Mouse (Mus musculus): ENCODE measurements at regions not wholly inside any gene's neighbourhood (a gene's known extent, or its start where the extent isn't known, plus 50 kb on each side); places are given as distances from the start of the nearest gene placed in this dataset.

DNA sequence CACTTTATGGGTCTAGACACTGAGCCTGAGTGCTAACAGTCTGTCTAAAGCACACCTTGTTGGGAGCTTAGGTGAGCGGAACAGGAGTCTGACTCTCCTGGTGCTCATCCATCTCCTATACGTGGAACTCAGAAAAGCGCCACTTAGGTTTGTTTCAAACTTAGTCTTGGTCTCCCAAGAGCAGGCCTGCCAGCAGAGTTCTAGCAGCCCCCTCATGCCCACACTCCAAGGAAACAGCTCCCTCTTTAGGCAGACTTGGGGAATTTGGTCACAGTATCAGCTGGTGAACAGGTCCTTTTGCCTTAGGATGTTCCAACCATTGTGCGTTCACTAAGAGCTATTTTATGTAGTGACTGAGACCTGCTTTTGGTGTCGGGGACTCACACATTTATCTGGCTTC, 173.0 kb upstream of the Ado start:
- H3K4me3 ChIP-seq (ENCODE audit: insufficient read depth, low read depth, low read length) = no peak overlapping the region
- 38% methylated on average over 5 of the region's 5 CpGs for WGBS
- TF ChIP-seq POLR2A (IDR thresholded peaks at IDR 0.05; ENCODE audit: insufficient read depth, low read depth, low read length) (no peak), CTCF (IDR thresholded peaks at IDR 0.05; ENCODE audit: insufficient read depth, low read depth, low read length) (peak; percentile 29; the same call in 1 of the 2 replicates)
- H3K27ac ChIP-seq (ENCODE audit: insufficient read depth, low read depth, low read length) = no peak overlapping the region
- peaks cover 3% of the 10 kb centered on the region for H3K4me1 ChIP-seq (ENCODE audit: control insufficient read depth, insufficient read depth, low read length)

DNA sequence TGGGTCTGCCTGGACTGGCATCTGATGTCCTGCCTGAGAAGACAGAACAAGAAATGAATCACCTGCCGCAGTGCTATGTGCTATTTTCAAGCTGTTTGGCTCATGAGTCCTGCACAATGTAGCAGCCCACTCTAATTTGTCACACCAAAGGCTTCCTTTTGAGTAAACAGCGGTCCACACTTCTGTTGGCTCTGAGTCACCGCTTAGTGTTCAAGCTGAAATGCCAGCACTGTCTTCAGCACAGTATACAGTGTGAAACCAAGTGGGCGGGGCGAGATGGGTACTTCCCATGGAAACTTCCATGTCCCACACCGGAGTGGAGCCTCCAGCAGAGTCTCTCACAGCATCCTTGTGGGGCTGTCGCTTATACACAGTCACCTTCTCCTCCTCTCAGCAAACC, 168.8 kb upstream of the Ado start:
- WGBS = 42% methylated on average over 7 of the region's 7 CpGs
- no peak for TF ChIP-seq POLR2A (IDR thresholded peaks at IDR 0.05; ENCODE audit: insufficient read depth, low read depth, low read length)
- no peak for TF ChIP-seq CTCF (IDR thresholded peaks at IDR 0.05; ENCODE audit: insufficient read depth, low read depth, low read length)
- H3K4me3 ChIP-seq (ENCODE audit: insufficient read depth, low read depth, low read length) = no peak overlapping the region

DNA sequence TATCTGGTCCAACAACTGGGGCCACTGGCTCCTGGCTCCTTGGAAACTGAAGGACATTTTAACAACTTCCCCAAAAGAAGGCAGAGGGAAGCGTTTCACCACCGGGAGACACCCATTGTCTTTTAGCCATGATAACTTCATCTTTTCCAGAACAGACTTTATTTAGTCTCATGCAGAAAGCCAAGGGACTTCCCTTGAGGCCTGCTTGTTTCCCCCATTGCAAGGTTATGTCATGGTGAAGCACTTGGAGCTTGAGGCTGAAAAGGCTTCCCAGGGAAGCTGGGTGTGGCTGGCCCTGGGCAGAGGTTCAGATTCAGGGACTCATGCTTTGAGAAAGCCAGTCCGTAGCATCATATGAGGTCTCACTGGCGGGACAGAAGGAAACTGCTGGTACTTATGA, 166.3 kb upstream of the Ado start:
- H3K4me3 ChIP-seq (ENCODE audit: insufficient read depth, low read depth, low read length) = no peak overlapping the region
- no peak overlapping the region for H3K27ac ChIP-seq (ENCODE audit: insufficient read depth, low read depth, low read length)
- peaks cover 7% of the 10 kb centered on the region for H3K4me1 ChIP-seq (ENCODE audit: control insufficient read depth, insufficient read depth, low read length)
- TF ChIP-seq CTCF (IDR thresholded peaks at IDR 0.05; ENCODE audit: insufficient read depth, low read depth, low read length) = no peak
- TF ChIP-seq POLR2A (IDR thresholded peaks at IDR 0.05; ENCODE audit: insufficient read depth, low read depth, low read length) = no peak
- WGBS = 89% methylated on average over 4 of the region's 4 CpGs

More for the DNA sequence above, 168.8 kb upstream of the Ado start:
- Histone ChIP-seq H3K27ac (ENCODE audit: insufficient read depth, low read depth, low read length) (0 out of 2 replicates have a peak overlapping the region, but pooled peaks have one; percentile 63), H3K4me1 (ENCODE audit: control insufficient read depth, insufficient read depth, low read length) (peaks cover 7% of the 10 kb centered on the region)

DNA sequence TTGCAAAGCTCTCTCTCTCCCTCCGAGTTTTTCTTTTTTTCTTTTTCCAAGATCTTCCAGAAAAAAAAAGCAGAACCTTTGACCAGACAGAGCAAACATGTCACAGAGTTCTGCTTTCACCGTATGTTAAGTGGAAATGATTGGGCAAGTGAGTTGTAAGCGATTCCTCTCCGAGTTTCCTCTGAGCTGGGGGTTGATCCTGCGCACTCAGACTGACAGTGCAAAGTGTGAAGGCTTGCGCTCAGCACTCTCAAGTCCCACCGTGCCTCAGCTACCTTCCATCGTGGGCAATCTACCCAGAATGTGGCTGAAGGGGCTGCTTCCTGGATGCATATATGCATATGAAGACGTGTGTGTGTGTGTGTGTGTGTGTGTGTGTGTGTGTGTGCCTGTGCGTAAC, 164.3 kb upstream of the Ado start:
- no peak for TF ChIP-seq CTCF (IDR thresholded peaks at IDR 0.05; ENCODE audit: insufficient read depth, low read depth, low read length)
- no peak for TF ChIP-seq POLR2A (IDR thresholded peaks at IDR 0.05; ENCODE audit: insufficient read depth, low read depth, low read length)
- WGBS = 90% methylated on average over 10 of the region's 10 CpGs
- H3K4me1 ChIP-seq (ENCODE audit: control insufficient read depth, insufficient read depth, low read length) = peaks cover 7% of the 10 kb centered on the region
- H3K27ac ChIP-seq (ENCODE audit: insufficient read depth, low read depth, low read length) = no peak overlapping the region
- no peak overlapping the region for H3K4me3 ChIP-seq (ENCODE audit: insufficient read depth, low read depth, low read length)

DNA sequence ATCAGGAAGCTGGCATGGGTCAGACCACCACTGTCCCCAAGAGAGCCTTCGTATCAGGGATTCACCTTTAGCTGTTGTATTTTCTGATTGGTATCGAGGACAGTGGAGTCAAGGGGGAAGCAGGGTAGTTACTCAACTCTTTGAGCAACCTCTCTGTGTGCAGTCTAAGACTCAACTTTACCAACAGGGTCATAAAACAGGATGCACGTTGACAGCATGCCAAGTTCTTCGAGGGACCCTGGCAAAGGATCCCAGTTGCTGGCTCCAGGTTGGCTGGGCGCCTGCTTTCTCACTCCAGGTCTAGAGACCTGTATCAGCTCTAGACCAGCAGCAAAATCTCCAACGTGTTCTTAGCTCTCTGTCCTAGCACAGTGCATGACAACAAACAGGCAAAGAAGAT, 163.9 kb upstream of the Ado start:
- WGBS = 61% methylated on average over 6 of the region's 6 CpGs
- Histone ChIP-seq H3K4me3 (ENCODE audit: insufficient read depth, low read depth, low read length) (no peak overlapping the region), H3K27ac (ENCODE audit: insufficient read depth, low read depth, low read length) (no peak overlapping the region), H3K4me1 (ENCODE audit: control insufficient read depth, insufficient read depth, low read length) (peaks cover 6% of the 10 kb centered on the region)
- no peak for TF ChIP-seq POLR2A (IDR thresholded peaks at IDR 0.05; ENCODE audit: insufficient read depth, low read depth, low read length)
- TF ChIP-seq CTCF (IDR thresholded peaks at IDR 0.05; ENCODE audit: insufficient read depth, low read depth, low read length) = no peak

DNA sequence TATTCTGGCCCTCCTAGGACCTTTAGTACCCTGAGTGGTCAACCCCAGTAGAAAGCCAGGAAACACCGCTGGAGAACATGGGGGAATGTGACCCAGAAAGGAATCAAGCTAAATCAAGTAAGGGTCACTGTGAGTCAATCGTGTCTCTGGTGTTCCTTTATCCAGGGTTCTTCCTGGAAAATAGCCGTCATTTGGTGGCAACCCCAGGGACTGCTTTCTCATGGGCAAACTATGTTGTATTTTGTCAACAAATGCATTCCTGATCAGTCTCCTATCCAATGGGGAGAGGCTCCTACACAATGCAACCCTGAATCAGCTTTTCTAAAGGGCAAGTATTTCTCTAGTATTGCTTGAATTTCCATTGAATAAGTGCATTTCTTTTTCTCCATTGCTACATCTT, 163.2 kb upstream of the Ado start:
- TF ChIP-seq CTCF (IDR thresholded peaks at IDR 0.05; ENCODE audit: insufficient read depth, low read depth, low read length) = no peak
- Histone ChIP-seq H3K27ac (ENCODE audit: insufficient read depth, low read depth, low read length) (no peak overlapping the region), H3K4me1 (ENCODE audit: control insufficient read depth, insufficient read depth, low read length) (peaks cover 4% of the 10 kb centered on the region), H3K4me3 (ENCODE audit: insufficient read depth, low read depth, low read length) (no peak overlapping the region)
- WGBS = 92% methylated on average over 3 of the region's 3 CpGs

DNA sequence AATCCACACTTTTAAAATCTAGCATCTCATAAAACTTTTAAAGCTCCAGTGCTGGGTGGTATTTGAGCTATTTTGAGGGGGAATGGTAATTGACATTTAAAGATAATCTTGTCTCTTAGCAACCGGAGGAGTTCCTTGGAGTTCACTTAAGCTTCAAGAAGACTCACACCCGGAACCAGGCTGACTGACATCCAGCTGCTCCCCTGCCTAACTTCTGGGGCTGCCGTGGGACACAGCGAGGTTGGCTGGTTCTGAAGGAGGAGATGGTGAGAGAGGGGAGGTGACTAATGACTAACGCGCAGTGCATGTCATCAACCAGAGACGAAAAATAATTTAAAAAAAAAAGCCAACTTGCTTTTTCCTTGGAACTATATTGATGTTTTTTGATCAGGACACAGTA, 157.7 kb upstream of the Ado start:
- Histone ChIP-seq H3K4me3 (ENCODE audit: insufficient read depth, low read depth, low read length) (no peak overlapping the region), H3K27ac (ENCODE audit: insufficient read depth, low read depth, low read length) (no peak overlapping the region), H3K4me1 (ENCODE audit: control insufficient read depth, insufficient read depth, low read length) (peaks cover 11% of the 10 kb centered on the region)
- TF ChIP-seq CTCF (IDR thresholded peaks at IDR 0.05; ENCODE audit: insufficient read depth, low read depth, low read length) (no peak), POLR2A (IDR thresholded peaks at IDR 0.05; ENCODE audit: insufficient read depth, low read depth, low read length) (no peak)
- WGBS = 58% methylated on average over 7 of the region's 7 CpGs

DNA sequence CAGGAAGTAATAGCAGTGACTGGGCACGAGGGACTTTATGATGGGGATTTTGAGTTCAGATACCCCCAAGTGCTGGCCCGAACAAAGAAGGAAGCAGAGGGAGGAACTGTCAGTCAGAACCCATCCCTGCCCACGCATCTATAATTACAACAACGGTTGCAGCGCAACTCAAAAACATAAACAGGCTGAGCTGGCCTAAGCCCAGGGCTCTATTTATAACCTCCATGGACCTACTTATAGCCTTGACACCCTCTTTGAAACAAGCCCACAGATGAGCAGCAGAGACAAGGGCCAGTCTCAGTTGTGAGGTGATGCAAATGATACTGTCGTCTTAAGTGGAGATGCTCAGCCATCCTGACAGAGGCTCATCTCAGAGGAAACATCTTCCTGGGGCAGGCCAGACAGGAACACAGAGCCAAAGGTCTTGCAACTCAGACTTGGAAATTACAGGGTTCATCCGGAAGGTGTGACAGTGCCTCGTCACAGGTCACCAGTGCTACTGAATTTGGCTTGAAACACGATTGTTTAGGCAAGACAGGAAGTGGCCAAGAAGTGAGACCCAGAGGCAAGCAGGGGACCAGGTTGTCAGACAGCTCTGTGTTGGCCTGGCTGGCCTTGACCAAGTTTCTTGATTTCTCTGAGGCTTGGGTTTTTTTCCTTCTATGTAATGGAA, 154.2 kb upstream of the Ado start:
- no peak overlapping the region for H3K27ac ChIP-seq (ENCODE audit: insufficient read depth, low read depth, low read length)
- no peak overlapping the region for H3K4me3 ChIP-seq (ENCODE audit: insufficient read depth, low read depth, low read length)
- H3K4me1 ChIP-seq (ENCODE audit: control insufficient read depth, insufficient read depth, low read length) = peaks cover 11% of the 10 kb centered on the region
- 57% methylated on average over 9 of the region's 9 CpGs for WGBS
- TF ChIP-seq POLR2A (IDR thresholded peaks at IDR 0.05; ENCODE audit: insufficient read depth, low read depth, low read length) = no peak
- no peak for TF ChIP-seq CTCF (IDR thresholded peaks at IDR 0.05; ENCODE audit: insufficient read depth, low read depth, low read length)

GRCm38 (mm10) chr10:67697401-67698195, 148.8 kb upstream of the Ado start:
- H3K27ac ChIP-seq (ENCODE audit: insufficient read depth, low read depth, low read length) = no peak overlapping the region
- TF ChIP-seq CTCF (IDR thresholded peaks at IDR 0.05; ENCODE audit: insufficient read depth, low read depth, low read length) (no peak), POLR2A (IDR thresholded peaks at IDR 0.05; ENCODE audit: insufficient read depth, low read depth, low read length) (no peak)
- no peak overlapping the region for H3K4me3 ChIP-seq (ENCODE audit: insufficient read depth, low read depth, low read length)
- WGBS = 84% methylated on average over 16 of the region's 16 CpGs
- no peaks in the 10 kb centered on the region for H3K4me1 ChIP-seq (ENCODE audit: control insufficient read depth, insufficient read depth, low read length)

Measured in olfactory bulb, adult 2 months (tissue).